Mouse (Mus musculus) embryonic facial prominence, embryonic 10.5 days (tissue): ENCODE measurements at regions not wholly inside any gene's neighbourhood (a gene's known extent, or its start where the extent isn't known, plus 50 kb on each side); places are given as distances from the start of the nearest gene placed in this dataset.

Experiments
- DNase-seq: peaks from one replicate; pipeline ENCODE4 v3.0.0-alpha.2; 2017; ENCODE audit warnings: low spot score
- H3K27ac ChIP-seq: fragments of 300-500 bp; sonication (generic); replicated peaks from 2 replicates; pipeline ENCODE4 v1.5.1; 2016; ENCODE audit warnings: mild to moderate bottlenecking
- H3K27me3 ChIP-seq: fragments of 300-500 bp; sonication (generic); replicated peaks from 2 replicates; pipeline ENCODE4 v1.6.1; 2016; ENCODE audit warnings: low read depth, mild to moderate bottlenecking; ENCODE audit not compliant: poor library complexity, severe bottlenecking
- H3K36me3 ChIP-seq: fragments of 300-500 bp; sonication (generic); replicated peaks from 2 replicates; pipeline ENCODE4 v1.6.1; 2016; ENCODE audit warnings: mild to moderate bottlenecking, moderate library complexity
- H3K4me1 ChIP-seq: fragments of 300-500 bp; sonication (generic); 2 replicates; pipeline ENCODE4 v1.6.1; 2016
- H3K4me3 ChIP-seq: fragments of 300-500 bp; sonication (generic); 2 replicates; pipeline ENCODE4 v1.5.1; 2016; ENCODE audit warnings: mild to moderate bottlenecking, moderate library complexity
- H3K9me3 ChIP-seq: fragments of 300-500 bp; sonication (generic); 2 replicates; pipeline ENCODE4 v1.6.1; 2016; ENCODE audit warnings: mild to moderate bottlenecking
- WGBS: fragments of 180-500 bp; shearing (Covaris S2); methylation state at CpG from one replicate; pipeline ENCODE4 v1.1.7; 2016; 5-methylcytosine and 5-hydroxymethylcytosine counted together

DNA sequence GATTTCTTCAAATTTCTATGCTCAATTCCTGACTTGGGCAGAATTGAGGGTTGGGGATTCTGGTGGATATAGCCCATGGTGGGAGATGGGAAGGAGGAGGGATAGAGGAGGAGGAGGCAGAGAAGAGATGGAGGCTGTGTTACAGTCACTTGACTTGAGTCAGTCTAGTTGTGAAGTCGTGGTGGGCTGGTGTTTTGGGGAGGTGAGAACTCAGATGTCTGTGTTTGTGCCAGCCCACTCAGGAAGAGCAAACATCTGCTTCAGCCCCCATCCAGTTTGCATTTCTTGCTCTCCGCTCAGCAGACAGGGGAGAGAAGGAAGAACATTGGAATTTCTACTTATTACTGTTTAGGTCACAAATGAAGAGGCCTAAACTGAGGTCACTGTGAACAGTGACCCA, 189.9 kb upstream of the Plpp4 start:
- no peak overlapping the region for H3K4me3 ChIP-seq
- H3K9me3 ChIP-seq, result no peaks in the 10 kb centered on the region
- WGBS, result 80% methylated on average over 2 of the region's 2 CpGs
- no peaks in the 10 kb centered on the region for H3K27me3 ChIP-seq
- no peak for DNase-seq
- H3K4me1 ChIP-seq, result no peaks in the 10 kb centered on the region
- H3K36me3 ChIP-seq, result no peaks in the 10 kb centered on the region
- no peak overlapping the region for H3K27ac ChIP-seq

DNA sequence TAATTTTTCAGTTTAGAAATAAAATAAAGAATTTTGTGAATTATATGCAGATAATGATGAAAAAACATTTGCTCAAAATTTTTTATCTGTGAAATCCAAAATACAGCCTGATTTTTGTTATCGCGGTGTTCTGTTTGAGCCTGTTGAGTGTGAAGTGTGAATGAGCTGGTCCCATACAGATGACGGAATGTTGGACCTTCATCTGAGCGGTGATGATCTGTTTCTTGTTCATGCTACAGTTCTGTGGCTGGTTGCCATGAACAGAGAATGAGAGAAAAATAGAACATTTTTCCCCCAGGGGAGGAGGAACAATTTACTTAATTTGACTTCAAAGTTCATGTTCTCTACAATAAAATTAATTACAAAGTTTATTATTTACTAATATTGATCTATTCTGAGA, 188.7 kb upstream of the Plpp4 start:
- 97% methylated on average over 4 of the region's 4 CpGs for WGBS
- Histone ChIP-seq H3K36me3 (no peaks in the 10 kb centered on the region), H3K27me3 (no peaks in the 10 kb centered on the region), H3K4me1 (no peaks in the 10 kb centered on the region), H3K27ac (no peak overlapping the region), H3K9me3 (no peaks in the 10 kb centered on the region), H3K4me3 (no peak overlapping the region)
- no peak for DNase-seq

DNA sequence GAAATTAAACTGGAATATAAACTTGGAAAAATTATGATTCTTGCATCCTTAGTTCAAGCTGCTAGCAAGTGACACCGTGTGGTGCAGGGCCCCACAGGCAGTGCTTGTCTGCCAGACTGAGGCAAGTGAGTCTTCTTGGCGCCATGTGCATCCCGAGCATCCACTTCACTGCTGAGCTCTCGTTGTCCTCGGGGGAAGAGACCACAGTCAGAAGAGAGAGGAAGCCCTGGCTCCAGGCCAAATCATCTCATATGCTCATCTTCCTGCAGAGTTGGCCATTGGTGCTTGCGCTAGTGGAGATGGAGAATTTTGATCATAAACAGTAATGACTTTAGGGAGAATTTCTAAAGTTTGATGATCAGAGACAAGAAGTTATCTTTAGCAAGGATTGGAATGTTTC, 177.0 kb upstream of the Plpp4 start:
- Histone ChIP-seq H3K27me3 (no peaks in the 10 kb centered on the region), H3K9me3 (no peaks in the 10 kb centered on the region), H3K27ac (no peak overlapping the region), H3K36me3 (no peaks in the 10 kb centered on the region), H3K4me3 (no peak overlapping the region), H3K4me1 (no peaks in the 10 kb centered on the region)
- no peak for DNase-seq
- 87% methylated on average over 6 of the region's 6 CpGs for WGBS

DNA sequence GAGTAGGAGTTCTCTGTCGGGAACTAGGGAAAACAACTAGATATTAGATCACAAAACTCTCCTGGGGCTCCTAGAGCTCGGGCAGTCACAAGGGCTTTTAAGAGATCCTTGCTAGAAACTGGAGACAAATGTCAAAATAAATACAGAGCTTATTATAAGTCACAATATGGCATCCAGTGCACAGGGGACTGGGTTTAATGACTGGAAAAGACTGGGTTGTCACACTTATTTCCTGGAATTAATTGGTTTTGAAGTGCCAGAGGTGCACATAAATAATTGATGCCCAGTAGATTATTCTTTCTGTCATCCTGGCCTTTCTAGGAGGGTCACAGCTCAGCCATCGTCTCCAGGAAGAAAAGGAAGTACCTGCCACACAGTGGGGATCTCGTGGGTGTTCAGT, 165.4 kb upstream of the Plpp4 start:
- Histone ChIP-seq H3K36me3 (no peaks in the 10 kb centered on the region), H3K4me1 (no peaks in the 10 kb centered on the region), H3K27me3 (no peaks in the 10 kb centered on the region), H3K9me3 (no peaks in the 10 kb centered on the region), H3K4me3 (no peak overlapping the region), H3K27ac (no peak overlapping the region)
- DNase-seq, result no peak
- WGBS, result 65% methylated on average over 4 of the region's 4 CpGs

DNA sequence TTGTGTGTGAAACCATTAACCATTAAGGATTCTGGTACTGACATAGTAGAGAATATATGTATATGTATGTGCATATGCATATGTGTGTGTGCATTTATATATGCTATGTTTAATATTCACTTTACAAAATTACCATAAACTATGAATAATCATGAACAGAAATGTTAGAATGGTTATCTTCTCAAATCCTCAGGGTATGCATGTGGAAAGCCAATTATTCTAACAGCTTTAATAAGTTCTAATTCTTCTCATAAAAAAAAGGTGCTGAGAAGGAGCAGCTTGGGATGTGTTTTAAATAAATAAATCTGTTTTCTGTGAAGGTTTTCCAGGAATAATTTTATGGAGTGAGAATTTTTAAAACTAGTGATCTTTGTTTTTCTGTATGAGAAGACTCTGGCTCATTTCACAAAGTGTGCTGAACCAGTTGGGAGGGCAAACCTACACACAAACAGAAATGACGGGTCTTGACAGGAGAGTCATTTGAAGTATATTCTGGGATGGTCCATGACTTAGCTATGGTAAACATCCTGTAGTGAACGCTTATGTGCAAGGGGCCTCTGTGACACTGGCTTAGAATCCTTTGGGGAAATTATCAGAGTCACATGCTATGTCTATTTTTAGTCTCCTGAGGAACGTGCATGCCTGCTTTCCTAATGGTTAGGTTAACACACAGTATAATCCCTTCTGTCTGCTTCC, 160.3 kb upstream of the Plpp4 start:
- DNase-seq, result no peak
- no peak overlapping the region for H3K4me3 ChIP-seq
- H3K9me3 ChIP-seq, result no peaks in the 10 kb centered on the region
- no peaks in the 10 kb centered on the region for H3K36me3 ChIP-seq
- WGBS, result 67% methylated on average over 3 of the region's 3 CpGs
- no peaks in the 10 kb centered on the region for H3K27me3 ChIP-seq
- no peaks in the 10 kb centered on the region for H3K4me1 ChIP-seq
- no peak overlapping the region for H3K27ac ChIP-seq

DNA sequence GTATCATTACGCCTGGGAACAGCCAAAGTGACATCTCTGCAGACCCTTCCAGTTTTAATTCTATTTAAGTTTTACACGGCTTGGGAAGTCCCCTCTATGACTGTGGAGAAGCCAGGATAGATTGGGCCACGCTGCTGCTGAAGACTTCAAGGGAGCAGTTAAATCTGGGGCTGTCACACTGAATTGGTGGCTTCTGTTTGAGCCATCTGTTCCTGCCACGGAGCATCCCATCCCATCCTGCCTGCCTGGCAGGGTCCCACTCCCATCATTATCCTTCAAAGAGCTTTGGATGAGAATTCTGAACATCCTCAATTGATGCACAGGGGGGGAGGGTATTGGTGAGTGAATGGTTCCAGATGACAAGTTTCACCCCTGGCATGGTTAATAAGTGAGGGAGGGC, 154.4 kb upstream of the Plpp4 start:
- Histone ChIP-seq H3K4me3 (no peak overlapping the region), H3K27me3 (no peaks in the 10 kb centered on the region), H3K36me3 (no peaks in the 10 kb centered on the region), H3K4me1 (no peaks in the 10 kb centered on the region), H3K9me3 (no peaks in the 10 kb centered on the region), H3K27ac (no peak overlapping the region)
- WGBS, result 74% methylated on average over 4 of the region's 4 CpGs
- DNase-seq, result no peak

DNA sequence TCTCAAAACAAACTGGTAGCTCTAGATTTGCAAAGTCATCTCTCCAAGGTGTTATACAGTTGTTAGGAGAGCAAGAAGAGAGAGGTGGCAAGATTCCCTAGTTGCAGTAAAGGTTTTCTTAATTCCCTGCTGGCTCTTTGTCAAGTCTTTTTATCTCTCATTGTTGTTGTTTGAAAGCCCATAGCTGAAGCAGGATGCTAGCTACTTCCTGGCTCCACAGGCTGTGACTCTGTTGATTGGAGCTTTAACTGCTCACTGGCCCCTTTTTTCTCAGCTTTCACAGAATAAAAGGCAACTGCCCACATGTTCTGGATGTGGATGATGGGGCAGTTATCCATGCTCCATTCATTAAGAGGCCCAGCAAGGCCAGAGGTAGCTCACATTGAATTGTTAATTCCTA, 122.7 kb upstream of the Plpp4 start:
- Histone ChIP-seq H3K36me3 (no peaks in the 10 kb centered on the region), H3K27ac (no peak overlapping the region), H3K4me1 (peaks cover 13% of the 10 kb centered on the region), H3K27me3 (no peaks in the 10 kb centered on the region), H3K4me3 (no peak overlapping the region), H3K9me3 (no peaks in the 10 kb centered on the region)
- DNase-seq, result no peak

DNA sequence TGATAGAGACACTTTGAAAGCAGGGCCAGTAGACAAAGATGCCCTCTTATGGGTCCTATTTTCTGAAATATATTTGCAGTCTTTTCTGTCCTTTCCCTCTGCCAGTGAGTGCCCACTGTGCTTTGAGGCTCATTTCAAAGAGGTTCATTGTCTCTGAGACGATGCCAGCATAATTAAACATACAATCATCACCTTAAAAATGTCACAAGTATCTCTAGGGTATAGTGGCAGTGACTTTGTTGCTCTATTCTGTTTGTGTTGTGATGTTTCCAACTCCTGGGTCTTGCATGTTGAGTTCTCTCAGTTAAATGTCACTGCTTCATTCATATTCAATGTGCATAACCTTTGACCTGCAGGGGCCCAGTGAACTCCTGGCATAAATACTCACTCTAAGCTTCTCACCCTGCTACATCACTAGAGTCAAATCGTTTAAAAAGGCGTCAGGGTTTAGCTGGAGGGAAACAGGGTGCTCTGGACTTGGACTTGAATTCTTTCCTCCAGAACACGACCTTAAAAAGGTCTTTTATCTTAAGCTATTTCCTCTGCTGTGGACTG, 122.1 kb upstream of the Plpp4 start:
- WGBS, result 26% methylated on average over 4 of the region's 4 CpGs
- Histone ChIP-seq H3K36me3 (no peaks in the 10 kb centered on the region), H3K27me3 (no peaks in the 10 kb centered on the region), H3K4me3 (no peak overlapping the region), H3K27ac (no peak overlapping the region), H3K4me1 (peaks cover 13% of the 10 kb centered on the region), H3K9me3 (no peaks in the 10 kb centered on the region)
- no peak for DNase-seq

DNA sequence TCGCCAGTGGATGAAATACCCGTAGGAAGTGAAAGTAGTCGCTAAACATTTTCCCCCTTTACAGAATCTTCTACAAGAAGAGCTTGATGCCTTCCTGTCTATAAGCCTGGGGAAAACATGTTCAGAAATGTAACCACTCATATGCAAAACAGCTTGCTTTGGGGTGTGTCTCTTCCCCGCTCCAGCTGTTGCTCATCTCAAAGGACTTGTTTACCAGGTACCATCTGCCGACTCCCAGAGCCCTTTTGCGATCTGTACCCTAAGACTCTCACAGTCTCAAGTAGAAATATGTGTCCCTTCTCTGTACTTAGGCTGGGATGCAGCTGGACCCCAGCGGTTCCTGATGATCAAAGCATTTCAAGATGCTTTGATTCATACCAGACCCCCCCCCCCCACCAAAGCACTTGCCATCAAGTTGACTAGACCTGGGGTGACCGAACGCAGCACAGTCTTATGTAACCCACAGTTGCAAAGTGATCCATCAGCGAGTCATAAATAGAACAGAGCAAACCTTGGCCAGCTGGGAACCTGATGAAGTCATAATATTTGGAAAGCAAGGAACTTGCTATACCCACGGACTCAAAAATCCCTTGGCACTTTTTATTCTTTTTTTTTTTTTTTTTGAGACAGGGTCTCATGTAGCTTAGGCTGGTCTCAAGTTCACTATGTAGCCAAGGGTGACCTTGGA, 119.4 kb upstream of the Plpp4 start:
- Histone ChIP-seq H3K27me3 (no peaks in the 10 kb centered on the region), H3K4me3 (no peak overlapping the region), H3K9me3 (no peaks in the 10 kb centered on the region), H3K36me3 (no peaks in the 10 kb centered on the region), H3K27ac (no peak overlapping the region), H3K4me1 (peaks cover 23% of the 10 kb centered on the region)
- no peak for DNase-seq
- 90% methylated on average over 11 of the region's 11 CpGs for whole genome bisulfite sequencing

DNA sequence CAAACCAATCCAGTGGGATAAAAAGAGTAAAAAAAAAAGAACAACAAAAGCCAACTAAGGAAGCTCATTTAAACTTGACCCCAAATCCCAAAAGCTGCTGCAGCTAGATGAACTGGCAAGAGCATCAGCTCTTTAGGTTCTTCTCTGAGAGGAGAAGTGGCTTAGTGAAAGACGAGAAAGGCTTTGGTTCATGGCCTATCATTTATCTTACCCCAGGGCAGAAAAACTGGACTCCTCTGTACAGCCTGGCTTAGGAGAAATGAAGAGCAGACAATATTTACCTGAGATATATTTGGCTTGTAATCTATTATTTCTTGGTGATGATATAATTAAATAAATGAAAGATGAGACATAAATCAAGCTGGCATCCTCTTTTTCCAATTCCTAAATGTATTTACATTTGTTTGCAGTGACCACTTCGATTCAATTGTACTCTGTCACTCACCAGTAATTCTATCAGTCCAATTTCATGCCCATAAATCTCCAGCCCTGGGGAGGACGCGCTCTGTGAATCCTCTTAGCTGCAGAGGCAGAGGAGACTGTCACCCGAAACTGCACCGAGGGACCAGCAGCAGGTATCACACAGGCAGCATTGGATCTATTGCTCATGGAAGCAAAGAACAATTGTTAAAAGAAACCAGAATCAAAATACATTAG, 114.8 kb upstream of the Plpp4 start:
- Histone ChIP-seq H3K4me3 (no peak overlapping the region), H3K9me3 (no peaks in the 10 kb centered on the region), H3K4me1 (peaks cover 12% of the 10 kb centered on the region; the same call in 1 of the 2 replicates), H3K36me3 (no peaks in the 10 kb centered on the region), H3K27me3 (no peaks in the 10 kb centered on the region), H3K27ac (no peak overlapping the region)
- DNase-seq, result no peak
- WGBS, result 56% methylated on average over 6 of the region's 6 CpGs

DNA sequence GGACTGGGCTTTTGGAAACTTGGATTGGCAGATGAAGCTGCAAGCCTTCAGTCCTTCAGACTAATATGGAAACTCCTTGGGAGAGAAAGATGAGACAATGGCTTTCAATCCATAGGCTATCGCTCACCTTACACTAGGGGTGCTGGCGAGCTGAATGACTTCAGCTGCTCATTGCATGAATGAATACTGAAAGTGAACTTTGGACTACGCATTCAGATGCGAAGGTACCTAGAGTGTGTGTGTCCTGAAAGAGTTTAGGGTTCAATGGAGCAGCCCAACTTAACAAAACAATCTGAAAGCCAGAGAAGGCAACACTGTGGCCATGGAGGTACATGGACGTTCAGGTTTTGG, 114.3 kb upstream of the Plpp4 start:
- WGBS, result 71% methylated on average over 5 of the region's 5 CpGs
- no peak for DNase-seq

DNA sequence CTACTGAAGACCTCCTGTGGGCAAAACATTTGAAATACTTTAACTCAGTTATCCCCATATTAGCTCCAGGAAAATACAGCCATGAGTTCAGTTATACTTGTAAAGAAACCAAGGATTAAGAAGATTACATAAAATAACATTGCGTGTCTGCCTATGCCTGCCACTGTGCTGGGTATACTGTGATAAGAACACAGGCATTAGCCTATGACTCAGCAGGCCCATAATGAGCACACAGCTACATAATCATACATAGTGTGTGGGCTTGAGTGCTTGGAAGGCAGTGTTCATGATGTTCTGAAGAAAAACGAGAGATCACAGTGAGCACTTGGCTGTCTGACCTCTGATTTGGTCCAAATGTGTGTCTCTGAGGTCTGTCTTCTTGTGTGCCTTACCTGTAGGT, 101.3 kb upstream of the Plpp4 start:
- no peak for DNase-seq
- Histone ChIP-seq H3K36me3 (no peaks in the 10 kb centered on the region), H3K4me3 (no peak overlapping the region), H3K27me3 (no peaks in the 10 kb centered on the region), H3K9me3 (no peaks in the 10 kb centered on the region), H3K27ac (no peak overlapping the region), H3K4me1 (0 out of 2 replicates have a peak, but pooled peaks cover 2% of the 10 kb centered on the region)
- WGBS, result 78% methylated on average over 2 of the region's 2 CpGs

More for the DNA sequence above, 114.3 kb upstream of the Plpp4 start:
- Histone ChIP-seq H3K36me3 (no peaks in the 10 kb centered on the region), H3K4me1 (peaks cover 12% of the 10 kb centered on the region; the same call in 1 of the 2 replicates), H3K27ac (no peak overlapping the region), H3K9me3 (no peaks in the 10 kb centered on the region), H3K4me3 (no peak overlapping the region), H3K27me3 (no peaks in the 10 kb centered on the region)

DNA sequence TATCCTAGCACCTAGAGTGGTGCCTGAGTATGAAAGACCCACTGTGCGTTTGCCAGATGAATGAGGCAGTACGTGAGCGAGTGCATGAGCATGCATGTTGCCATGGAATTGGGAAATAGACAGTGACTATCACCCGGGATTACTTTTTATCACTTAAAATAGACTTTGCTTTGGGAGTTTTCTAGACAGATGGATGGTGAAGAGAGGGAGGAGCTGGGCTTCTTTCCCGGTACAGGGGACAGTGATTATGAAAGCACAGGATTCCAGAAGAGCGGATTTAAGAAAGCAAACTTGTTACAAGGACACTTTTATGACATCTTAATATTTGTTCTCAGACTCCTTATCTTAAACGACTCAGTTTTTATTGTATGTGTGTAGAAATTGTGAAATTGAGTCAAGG, 86.9 kb upstream of the Plpp4 start:
- no peak for DNase-seq
- 91% methylated on average over 7 of the region's 7 CpGs for WGBS
- Histone ChIP-seq H3K36me3 (no peaks in the 10 kb centered on the region), H3K27ac (no peak overlapping the region), H3K9me3 (no peaks in the 10 kb centered on the region), H3K27me3 (no peaks in the 10 kb centered on the region), H3K4me3 (no peak overlapping the region), H3K4me1 (no peaks in the 10 kb centered on the region)
